Mouse (Mus musculus) forebrain, embryonic 11.5 days (tissue): ENCODE results near the gene Ints4. TPM values are rescaled to one million over a fixed set of nuclear protein-coding genes. Genes with fewer than 3 reads are reported as not detected.

Experiments
- ATAC-seq: fragments of 200-750 bp; cut with Nextera tagmentation; replicated peaks from 2 replicates; pipeline ENCODE4 v1.8.0; 2017; ENCODE audit warnings: moderate TSS enrichment; ENCODE audit not compliant: low FRiP score
- DNase-seq: peaks from one replicate; pipeline ENCODE4 v3.0.0-alpha.2; 2017; ENCODE audit warnings: low spot score
- H3K27ac ChIP-seq: fragments of 300-500 bp; sonication (generic); 2 replicates; pipeline ENCODE4 v1.5.1; 2014; ENCODE audit warnings: low read depth, low read length
- H3K27me3 ChIP-seq: fragments of 300-500 bp; sonication (generic); 2 replicates; pipeline ENCODE4 v1.6.1; 2014; ENCODE audit warnings: mild to moderate bottlenecking, low read length, mixed read lengths; ENCODE audit not compliant: control insufficient read depth, insufficient read depth
- H3K36me3 ChIP-seq: fragments of 300-500 bp; sonication (generic); 2 replicates; pipeline ENCODE4 v1.6.1; 2014; ENCODE audit warnings: mild to moderate bottlenecking, low read length, moderate library complexity, mixed read lengths; ENCODE audit not compliant: control insufficient read depth, insufficient read depth
- H3K4me1 ChIP-seq: fragments of 300-500 bp; sonication (generic); replicated peaks from 2 replicates; pipeline ENCODE4 v1.6.1; 2014; ENCODE audit warnings: low read length, mixed read lengths; ENCODE audit not compliant: control insufficient read depth, insufficient read depth
- H3K4me2 ChIP-seq: fragments of 300-500 bp; sonication (generic); 2 replicates; pipeline ENCODE4 v1.6.1; 2014; ENCODE audit warnings: low read depth, mild to moderate bottlenecking, low read length, moderate library complexity, mixed read lengths; ENCODE audit not compliant: severe bottlenecking
- H3K4me3 ChIP-seq: fragments of 300-500 bp; sonication (generic); 2 replicates; pipeline ENCODE4 v1.5.1; 2014; ENCODE audit warnings: low read depth, low read length
- H3K9ac ChIP-seq: fragments of 300-500 bp; sonication (generic); 2 replicates; pipeline ENCODE4 v1.6.1; 2014; ENCODE audit warnings: low read length
- H3K9me3 ChIP-seq: fragments of 300-500 bp; sonication (generic); 2 replicates; pipeline ENCODE4 v1.6.1; 2016; ENCODE audit warnings: low read length, mixed read lengths; ENCODE audit not compliant: control insufficient read depth
- WGBS: fragments of 180-500 bp; shearing (Covaris S2); extraction: QIAGEN DNeasy Blood & Tissue Kit; methylation state at CpG from one replicate; pipeline ENCODE4 v1.1.7; 2014; 5-methylcytosine and 5-hydroxymethylcytosine counted together
- polyA plus RNA-seq: library from polyadenylated mRNA; unstranded; fragments of >200 nt; fragmentation: Nextera tagmentation; extraction: Ambion mirVana; gene quantifications from 2 replicates; pipeline ENCODE4 v1.2.1, GENCODE M21; 2014

The Ints4 gene
- polyA plus RNA-seq, 1 experiment from 2014 or later = 63.4 TPM

DNA sequence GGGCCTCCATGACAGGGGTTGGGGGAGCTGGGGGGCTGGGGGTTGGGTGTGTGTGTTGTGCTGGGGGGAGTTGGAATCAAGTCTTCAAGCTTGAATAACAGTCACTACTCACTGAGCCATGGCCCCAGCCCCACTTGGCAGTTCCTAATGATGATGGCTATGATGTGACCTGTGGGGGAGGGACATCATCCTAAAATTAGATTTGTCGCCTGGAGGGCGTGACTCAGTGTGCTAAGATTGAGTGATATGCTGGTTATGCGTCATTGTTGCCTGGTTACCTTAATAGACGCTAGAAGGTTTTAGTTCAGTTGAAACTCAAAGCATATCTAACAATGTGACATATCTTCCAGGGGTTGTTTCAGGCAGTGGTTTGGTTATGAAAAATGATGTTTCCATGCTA lies 11.7 kb downstream of the Ints4 start:
- Histone ChIP-seq H3K4me1 (no peaks in the 10 kb centered on the region), H3K4me2 (no peak overlapping the region), H3K36me3 (peaks cover 4% of the 10 kb centered on the region; the same call in 1 of the 2 replicates), H3K27ac (no peak overlapping the region), H3K9ac (no peak overlapping the region), H3K4me3 (no peak overlapping the region), H3K27me3 (no peaks in the 10 kb centered on the region), H3K9me3 (no peaks in the 10 kb centered on the region)
- 98% methylated on average over 4 of the region's 4 CpGs for WGBS
- DNase-seq (no peak), ATAC-seq (no peak)

DNA sequence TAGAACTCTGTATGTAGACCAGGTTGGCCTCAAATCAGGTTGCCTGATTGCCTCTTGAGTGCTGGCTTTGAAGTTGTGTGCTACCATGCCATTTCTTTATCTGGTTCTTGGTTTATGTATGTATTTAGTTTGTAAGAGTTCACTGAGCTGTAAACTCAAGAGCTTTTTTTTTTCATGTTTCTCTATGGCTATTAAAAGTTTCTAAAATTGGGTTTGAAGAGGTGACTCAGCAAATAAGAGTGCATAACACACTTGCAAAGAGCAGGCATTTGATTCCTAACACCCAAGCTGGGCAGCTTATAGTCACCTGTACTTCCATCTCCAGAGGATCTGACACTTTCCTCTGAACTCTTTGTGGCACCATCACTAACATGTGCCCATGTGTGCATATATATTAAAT lies 14.3 kb downstream of the Ints4 start:
- H3K27me3 ChIP-seq = no peaks in the 10 kb centered on the region

DNA sequence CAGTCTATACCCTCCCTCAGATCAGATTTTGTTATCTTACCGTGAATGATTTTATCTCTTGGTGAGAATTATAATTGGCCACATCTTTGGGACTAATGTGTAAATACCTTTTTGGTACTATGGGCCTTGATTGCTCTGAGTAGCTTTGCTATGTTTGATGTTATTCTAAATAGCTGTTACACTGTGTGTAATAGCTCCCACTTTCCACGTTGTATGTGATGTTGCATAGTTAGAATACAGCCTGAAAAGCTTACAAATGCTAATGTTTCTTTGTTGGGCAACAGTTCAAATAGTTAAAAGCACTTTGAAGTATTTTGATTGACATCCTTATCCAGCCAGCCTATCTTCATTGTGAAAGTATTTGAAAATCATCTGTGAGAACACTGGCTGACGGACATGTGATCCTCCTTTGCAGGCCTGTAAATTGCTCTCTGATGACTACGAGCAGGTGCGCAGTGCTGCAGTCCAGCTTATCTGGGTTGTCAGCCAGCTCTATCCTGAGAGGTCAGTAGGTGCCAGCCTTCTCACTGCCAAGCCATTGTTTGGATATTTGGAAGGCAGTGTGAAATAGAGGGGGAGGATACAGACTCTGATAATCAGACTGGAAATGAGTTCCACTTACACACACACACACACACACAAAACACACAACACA lies 19.9 kb downstream of the Ints4 start:
- Histone ChIP-seq H3K9me3 (no peaks in the 10 kb centered on the region), H3K4me1 (no peaks in the 10 kb centered on the region), H3K36me3 (no peaks in the 10 kb centered on the region), H3K27ac (no peak overlapping the region), H3K9ac (no peak overlapping the region), H3K4me3 (no peak overlapping the region), H3K27me3 (no peaks in the 10 kb centered on the region), H3K4me2 (no peak overlapping the region)
- ATAC-seq (no peak), DNase-seq (no peak)
- 90% methylated on average over 5 of the region's 5 CpGs for WGBS

More for the DNA sequence above, 14.3 kb downstream of the Ints4 start:
- H3K4me1 ChIP-seq = no peaks in the 10 kb centered on the region
- H3K27ac ChIP-seq = no peak overlapping the region
- H3K36me3 ChIP-seq = peaks cover 2% of the 10 kb centered on the region; the same call in 1 of the 2 replicates
- ATAC-seq = no peak
- no peak overlapping the region for H3K4me3 ChIP-seq
- H3K4me2 ChIP-seq = no peak overlapping the region
- no peak overlapping the region for H3K9ac ChIP-seq
- no peak for DNase-seq
- H3K9me3 ChIP-seq = no peaks in the 10 kb centered on the region

DNA sequence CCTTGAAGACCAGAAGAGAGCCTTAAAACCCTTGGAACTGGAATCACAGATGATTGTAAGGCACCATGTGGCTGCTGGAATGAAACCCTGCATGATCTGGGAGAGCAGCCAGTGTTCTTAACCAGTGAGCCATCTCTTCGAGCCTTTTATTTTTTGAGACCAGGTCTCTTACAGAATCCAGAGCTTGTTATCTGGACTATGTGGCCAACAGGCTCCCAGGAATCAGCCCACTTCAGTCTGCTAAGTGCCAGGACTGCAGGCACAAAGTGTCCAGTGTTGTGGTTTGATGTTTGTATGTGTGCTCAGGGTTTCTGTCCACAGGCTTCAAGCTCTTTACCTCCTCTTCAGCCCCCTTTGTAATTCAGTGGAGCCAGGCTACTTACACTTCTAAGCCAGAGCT lies 34.0 kb downstream of the Ints4 start:
- Histone ChIP-seq H3K36me3 (peaks cover under 1% of the 10 kb centered on the region), H3K9me3 (no peaks in the 10 kb centered on the region), H3K4me2 (no peak overlapping the region), H3K4me3 (no peak overlapping the region), H3K27ac (no peak overlapping the region), H3K9ac (no peak overlapping the region), H3K27me3 (no peaks in the 10 kb centered on the region), H3K4me1 (no peaks in the 10 kb centered on the region)
- ATAC-seq (no peak), DNase-seq (no peak)
- WGBS = 79% methylated on average over 1 of the region's 1 CpGs

DNA sequence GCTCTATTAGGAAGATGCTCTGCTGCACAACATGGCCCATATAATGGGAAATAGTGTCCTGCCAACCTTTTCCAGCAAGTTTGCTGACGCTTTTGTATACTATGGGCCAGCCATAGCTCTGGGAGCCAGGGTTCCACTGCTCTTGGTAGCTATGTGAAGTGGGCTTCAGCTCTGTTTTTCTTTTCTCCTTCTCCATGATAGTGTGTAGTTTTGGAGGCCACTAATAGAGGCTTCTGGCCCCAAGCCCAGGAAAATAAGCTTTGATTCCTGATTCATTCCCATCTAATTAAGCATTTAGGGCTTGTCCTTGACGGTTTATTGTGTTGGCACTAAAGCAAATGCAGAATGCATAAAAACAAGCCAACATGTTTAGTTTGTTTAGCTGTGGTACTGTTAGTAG lies 39.2 kb downstream of the Ints4 start:
- WGBS = 85% methylated on average over 2 of the region's 2 CpGs
- H3K9me3 ChIP-seq = no peaks in the 10 kb centered on the region
- ATAC-seq (no peak), DNase-seq (no peak)
- no peak overlapping the region for H3K4me2 ChIP-seq
- H3K4me3 ChIP-seq = no peak overlapping the region
- no peaks in the 10 kb centered on the region for H3K4me1 ChIP-seq
- H3K27ac ChIP-seq = no peak overlapping the region
- H3K36me3 ChIP-seq = no peaks in the 10 kb centered on the region; the same call in 1 of the 2 replicates
- no peaks in the 10 kb centered on the region for H3K27me3 ChIP-seq
- no peak overlapping the region for H3K9ac ChIP-seq

DNA sequence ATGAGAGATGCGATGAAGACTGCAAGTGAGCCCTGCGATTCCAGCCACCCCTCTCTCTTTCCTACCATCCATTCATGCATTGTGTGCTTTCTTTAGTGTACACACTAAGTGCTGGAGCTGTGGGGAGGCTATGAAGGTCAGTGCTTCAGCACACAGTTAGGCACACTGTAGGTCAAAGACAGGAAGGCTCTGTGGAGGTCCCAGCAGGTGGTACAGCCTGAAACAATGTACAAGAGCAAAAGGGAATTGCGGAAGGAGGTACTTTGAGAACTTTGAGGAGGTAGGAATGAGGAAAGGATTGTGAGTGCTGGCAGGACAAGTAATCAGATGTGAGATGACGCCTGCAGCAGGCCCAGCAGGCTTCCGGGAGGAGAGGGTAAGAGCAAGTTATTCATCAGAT lies 54.8 kb downstream of the Ints4 start:
- ATAC-seq (no peak), DNase-seq (no peak)
- H3K9ac ChIP-seq = no peak overlapping the region
- H3K27ac ChIP-seq = no peak overlapping the region
- H3K4me1 ChIP-seq = no peaks in the 10 kb centered on the region
- H3K4me2 ChIP-seq = no peak overlapping the region
- WGBS = 85% methylated on average over 5 of the region's 5 CpGs
- H3K4me3 ChIP-seq = no peak overlapping the region
- H3K27me3 ChIP-seq = no peaks in the 10 kb centered on the region
- H3K9me3 ChIP-seq = no peaks in the 10 kb centered on the region; the same call in 1 of the 2 replicates
- peaks cover 4% of the 10 kb centered on the region; the same call in 1 of the 2 replicates for H3K36me3 ChIP-seq

DNA sequence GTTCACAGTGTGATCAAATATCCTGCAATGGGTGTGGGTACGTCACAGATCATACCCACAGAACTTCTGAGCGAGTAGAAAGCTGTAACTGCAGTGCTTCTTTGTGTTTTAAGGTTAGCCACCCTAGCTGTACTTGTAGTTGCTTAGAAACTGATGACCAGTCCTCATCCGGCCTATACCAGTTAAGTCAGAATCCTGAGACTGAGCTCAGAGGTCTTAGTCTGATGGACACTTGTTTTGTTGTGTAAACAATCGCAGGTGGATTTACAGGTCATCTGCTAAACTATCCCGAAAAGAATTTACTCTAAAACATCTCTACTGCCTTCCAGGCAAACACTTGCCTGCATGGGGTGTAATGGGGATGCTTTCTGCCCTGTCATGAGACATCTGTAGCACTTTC lies 55.8 kb downstream of the Ints4 start:
- Histone ChIP-seq H3K4me3 (no peak overlapping the region), H3K36me3 (no peaks in the 10 kb centered on the region; the same call in 1 of the 2 replicates), H3K9me3 (no peaks in the 10 kb centered on the region), H3K27ac (no peak overlapping the region), H3K4me2 (no peak overlapping the region), H3K9ac (no peak overlapping the region), H3K27me3 (no peaks in the 10 kb centered on the region), H3K4me1 (no peaks in the 10 kb centered on the region)
- ATAC-seq (no peak), DNase-seq (no peak)
- WGBS = 90% methylated on average over 5 of the region's 5 CpGs

DNA sequence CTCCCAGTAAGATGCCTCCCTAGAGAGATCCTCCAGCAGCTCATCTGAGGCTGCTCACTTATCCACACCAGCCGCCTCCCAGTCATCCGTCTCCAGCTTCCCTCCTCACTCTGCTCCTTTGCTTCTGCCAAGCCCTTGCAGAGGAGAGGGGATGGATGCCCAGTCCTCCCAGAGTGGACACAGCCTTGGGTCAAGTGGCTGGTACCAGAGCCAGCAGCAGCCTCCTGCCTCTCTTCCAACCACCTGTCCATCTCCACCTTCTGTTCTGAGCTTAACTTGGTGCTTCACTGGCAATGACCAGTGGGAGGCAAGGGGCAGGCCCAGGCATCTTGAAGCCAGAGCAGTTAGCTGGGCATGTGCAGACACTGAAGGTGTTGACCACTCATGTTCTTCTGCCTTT lies 65.7 kb downstream of the Ints4 start:
- no peaks in the 10 kb centered on the region for H3K27me3 ChIP-seq
- H3K9me3 ChIP-seq = no peaks in the 10 kb centered on the region
- H3K4me1 ChIP-seq = no peaks in the 10 kb centered on the region
- WGBS = 82% methylated on average over 2 of the region's 2 CpGs
- DNase-seq (no peak), ATAC-seq (no peak)
- no peak overlapping the region for H3K27ac ChIP-seq
- H3K4me2 ChIP-seq = no peak overlapping the region
- H3K36me3 ChIP-seq = no peaks in the 10 kb centered on the region; the same call in 1 of the 2 replicates
- H3K4me3 ChIP-seq = no peak overlapping the region
- no peak overlapping the region for H3K9ac ChIP-seq

DNA sequence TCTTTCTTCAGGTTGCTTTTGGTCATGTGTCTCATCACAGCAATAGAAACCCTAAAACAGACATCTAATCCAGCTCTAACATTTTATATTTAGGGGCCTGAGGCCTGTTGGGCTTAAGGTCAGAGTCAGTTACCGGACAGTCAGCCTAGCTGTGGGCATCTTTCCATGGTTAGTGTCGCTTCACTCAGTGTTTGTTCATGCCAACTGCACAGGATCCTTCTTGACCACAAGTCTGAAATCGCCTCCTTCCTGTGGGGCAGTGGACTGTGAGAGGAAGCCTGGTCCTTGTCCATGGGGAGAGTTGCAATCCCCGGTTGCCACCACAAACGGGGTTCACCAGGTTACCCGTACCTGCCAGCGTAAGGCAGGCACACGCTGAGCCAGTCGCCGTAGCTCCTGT lies 68.5 kb downstream of the Ints4 start:
- Histone ChIP-seq H3K27me3 (no peaks in the 10 kb centered on the region), H3K4me1 (no peaks in the 10 kb centered on the region), H3K9ac (no peak overlapping the region), H3K36me3 (no peaks in the 10 kb centered on the region), H3K27ac (no peak overlapping the region), H3K4me2 (no peak overlapping the region), H3K9me3 (no peaks in the 10 kb centered on the region), H3K4me3 (no peak overlapping the region)
- no peak for DNase-seq
- 94% methylated on average over 10 of the region's 10 CpGs for WGBS
- no peak for ATAC-seq
